In genomic region chr1:134211631-134212030, GRCm38 (mm10) we compare ENCODE assay signal across 32 mouse cellular contexts. TPM values are rescaled to one million over a fixed set of nuclear protein-coding genes. Genes with fewer than 3 reads are reported as not detected.
DNase-seq lines count a peak whose midpoint lies in the region; ATAC-seq and TF ChIP-seq lines count a peak whose summit lies in the region.
"Had no signal": no experiment of that assay in that cellular context is flagged by ENCODE, and none has a peak within 500 bp of the region (broad histone marks: within the 10 kb centered on the region; RNA-seq: fewer than 3 reads in every experiment).

No protein-coding gene starts in this region.

- H3K27me3 ChIP-seq in kidney, embryonic 14.5 days (ENCODE audit: control insufficient read depth, insufficient read depth, low read length) = no peaks in the 10 kb centered on the region
- H3K27me3 ChIP-seq in lung, embryonic 14.5 days (ENCODE audit: insufficient read depth, low read length) = no peaks in the 10 kb centered on the region
- no peaks in the 10 kb centered on the region for H3K27me3 ChIP-seq in lung, postnatal 0 days (replicated peaks; ENCODE audit: insufficient read depth, low read length)
- H3K27me3 ChIP-seq in limb, embryonic 12.5 days = 0 out of 2 replicates have a peak, but pooled peaks cover 3% of the 10 kb centered on the region
- H3K27me3 ChIP-seq: neural tube, embryonic 13.5 days; stomach, embryonic 15.5 days had no signal

- H3K9ac ChIP-seq in kidney, embryonic 14.5 days (ENCODE audit: low read depth, low read length) = no peak overlapping the region
- H3K9ac ChIP-seq in lung, embryonic 14.5 days = no peak overlapping the region; the same call in 1 of the 2 replicates
- no peak overlapping the region for H3K9ac ChIP-seq in lung, postnatal 0 days (replicated peaks; ENCODE audit: low read depth)
- no peak overlapping the region for H3K9ac ChIP-seq in limb, embryonic 12.5 days (replicated peaks)
- H3K9ac ChIP-seq: heart, embryonic 12.5 days; limb, embryonic 13.5 days; liver, embryonic 12.5 days; liver, postnatal 0 days; midbrain, embryonic 13.5 days; neural tube, embryonic 13.5 days; stomach, embryonic 15.5 days had no signal

- no peak for TF ChIP-seq EP300 in lung, postnatal 0 days (IDR thresholded peaks at IDR 0.05)

- no peak overlapping the region for H3K4me2 ChIP-seq in kidney, embryonic 14.5 days (replicated peaks; ENCODE audit: low read depth, low read length)
- no peak overlapping the region for H3K4me2 ChIP-seq in lung, embryonic 14.5 days
- no peak overlapping the region for H3K4me2 ChIP-seq in lung, postnatal 0 days (replicated peaks; ENCODE audit: low read depth, low read length)
- 0 out of 2 replicates have a peak overlapping the region, but pooled peaks have one; percentile 11 for H3K4me2 ChIP-seq in limb, embryonic 12.5 days
- H3K4me2 ChIP-seq: heart, embryonic 12.5 days; limb, embryonic 13.5 days; liver, embryonic 12.5 days; midbrain, embryonic 13.5 days; neural tube, embryonic 13.5 days; stomach, embryonic 15.5 days had no signal

- H3K27ac ChIP-seq in kidney, embryonic 14.5 days (ENCODE audit: low read depth, low read length) = peak overlapping the region; percentile 57
- no peak overlapping the region for H3K27ac ChIP-seq in lung, embryonic 14.5 days (ENCODE audit: low read depth)
- no peak overlapping the region for H3K27ac ChIP-seq in lung, postnatal 0 days (ENCODE audit: low read length)
- peak overlapping the region; percentile 72 for H3K27ac ChIP-seq in limb, embryonic 12.5 days
- H3K27ac ChIP-seq: gastrocnemius, adult 2 months; heart, adult 2 months; hindbrain, postnatal 0 days; limb, embryonic 13.5 days; liver, embryonic 12.5 days; macrophage; midbrain, embryonic 13.5 days; neural tube, embryonic 13.5 days; stomach, embryonic 15.5 days had no signal

- no peak for DNase-seq in kidney, adult 9 months
- no peak for DNase-seq in lung, embryonic 14.5 days
- DNase-seq in lung, postnatal 0 days (ENCODE audit: low spot score) = no peak
- DNase-seq in left cerebral cortex, adult 8-10 months (ENCODE audit: low spot score in 2 of 2) = no peak
- no peak for DNase-seq in T-cell, adult 2 months (ENCODE audit: low spot score)
- DNase-seq: B cell, adult 2 months; cerebellum, adult 8-10 months; gastrocnemius, adult 2 months; gastrocnemius, postnatal 36 days; heart, adult 2 months; heart, postnatal 4 days; layer of hippocampus, postnatal 36 days; liver, postnatal 0 days; lung, postnatal 10 days; right cerebral cortex, postnatal 14 days; thymus, adult 18-20 months; thymus, postnatal 25 days had no signal

- ATAC-seq in kidney, embryonic 14.5 days (ENCODE audit: low FRiP score, low TSS enrichment) = peak; percentile 40
- no peak for ATAC-seq in lung, embryonic 14.5 days (ENCODE audit: insufficient read depth)
- no peak for ATAC-seq in lung, postnatal 0 days
- no peak for ATAC-seq in limb, embryonic 12.5 days (ENCODE audit: insufficient number of reproducible peaks, insufficient read depth, low FRiP score, low TSS enrichment, low read depth)
- ATAC-seq: activated CD4-positive, CD25-positive, alpha-beta regulatory T cell, adult 4 months; forebrain, embryonic 16.5 days; hindbrain, postnatal 0 days; intestine, postnatal 0 days; liver, embryonic 12.5 days; liver, postnatal 0 days; midbrain, embryonic 13.5 days had no signal

- 0 out of 2 replicates have a peak, but pooled peaks have one; percentile 3 for TF ChIP-seq CTCF in lung, embryonic 14.5 days (IDR thresholded peaks at IDR 0.05; ENCODE audit: low read depth)
- no peak for TF ChIP-seq CTCF in lung, postnatal 0 days (IDR thresholded peaks at IDR 0.05)

- H3K36me3 ChIP-seq in kidney, embryonic 14.5 days (ENCODE audit: control insufficient read depth, insufficient read depth, low read length) = no peaks in the 10 kb centered on the region
- H3K36me3 ChIP-seq in lung, embryonic 14.5 days (ENCODE audit: insufficient read depth) = no peaks in the 10 kb centered on the region
- no peaks in the 10 kb centered on the region for H3K36me3 ChIP-seq in lung, postnatal 0 days (ENCODE audit: insufficient read depth, low read length)
- no peaks in the 10 kb centered on the region for H3K36me3 ChIP-seq in limb, embryonic 12.5 days
- H3K36me3 ChIP-seq: heart, embryonic 12.5 days; limb, embryonic 13.5 days; liver, embryonic 12.5 days; midbrain, embryonic 13.5 days; neural tube, embryonic 13.5 days; stomach, embryonic 15.5 days had no signal

- H3K4me3 ChIP-seq in kidney, embryonic 14.5 days (ENCODE audit: low read length) = no peak overlapping the region
- H3K4me3 ChIP-seq in lung, embryonic 14.5 days (ENCODE audit: low read depth, low read length) = no peak overlapping the region
- H3K4me3 ChIP-seq in lung, postnatal 0 days (ENCODE audit: low read depth, low read length) = no peak overlapping the region
- no peak overlapping the region for H3K4me3 ChIP-seq in limb, embryonic 12.5 days (replicated peaks)
- H3K4me3 ChIP-seq: gastrocnemius, adult 2 months; heart, adult 2 months; heart, embryonic 12.5 days; limb, embryonic 13.5 days; liver, embryonic 12.5 days; midbrain, embryonic 13.5 days; neural tube, embryonic 13.5 days; stomach, embryonic 15.5 days had no signal

- peaks cover 30% of the 10 kb centered on the region for H3K4me1 ChIP-seq in kidney, embryonic 14.5 days (ENCODE audit: control insufficient read depth, insufficient read depth, low read length)
- H3K4me1 ChIP-seq in lung, embryonic 14.5 days (ENCODE audit: insufficient read depth) = 0 out of 2 replicates have a peak, but pooled peaks cover 2% of the 10 kb centered on the region
- H3K4me1 ChIP-seq in lung, postnatal 0 days (ENCODE audit: insufficient read depth, low read depth, low read length) = no peaks in the 10 kb centered on the region
- H3K4me1 ChIP-seq in limb, embryonic 12.5 days (replicated peaks) = peaks cover 38% of the 10 kb centered on the region

- WGBS in kidney, embryonic 14.5 days = 0% methylated on average over 2 of the region's 2 CpGs
- WGBS in lung, embryonic 14.5 days = 12% methylated on average over 2 of the region's 2 CpGs
- 15% methylated on average over 2 of the region's 2 CpGs for WGBS in lung, postnatal 0 days
- WGBS in limb, embryonic 12.5 days = 7% methylated on average over 2 of the region's 2 CpGs

- H3K9me3 ChIP-seq in kidney, embryonic 14.5 days (ENCODE audit: control insufficient read depth, low read length) = no peaks in the 10 kb centered on the region
- no peaks in the 10 kb centered on the region for H3K9me3 ChIP-seq in lung, embryonic 14.5 days (ENCODE audit: low read depth, low read length)
- H3K9me3 ChIP-seq in lung, postnatal 0 days (ENCODE audit: low read length) = no peaks in the 10 kb centered on the region
- H3K9me3 ChIP-seq in limb, embryonic 12.5 days = no peaks in the 10 kb centered on the region
- H3K9me3 ChIP-seq: limb, embryonic 13.5 days; liver, embryonic 12.5 days; midbrain, embryonic 13.5 days; neural tube, embryonic 13.5 days; stomach, embryonic 15.5 days had no signal

RNA-seq across cellular contexts. Expression of gene Mybph, which starts 18.4 kb away (rescaled TPM):
- polyA plus RNA-seq in kidney, embryonic 14.5 days (2014; fragmentation: Nextera tagmentation; extraction: Ambion mirVana) = 0.27 and 0.36 TPM in 2 replicates
- not detected in 2 replicates for polyA plus RNA-seq in lung, embryonic 14.5 days (2014; fragmentation: Nextera tagmentation; extraction: Ambion mirVana)
- 0.18 and 0.38 TPM in 2 replicates for polyA plus RNA-seq in lung, postnatal 0 days (2015; fragmentation: Nextera tagmentation; extraction: Ambion mirVana)
- polyA plus RNA-seq in limb, embryonic 12.5 days (2016; fragmentation: Nextera tagmentation; extraction: Ambion mirVana) = 38.8 and 41.9 TPM in 2 replicates
- total RNA-seq in left cerebral cortex, adult 8-10 months (2022) = under 1 TPM in 3 of 4 experiments, not detected in 1; 0.18 to 0.28 (median 0.20) TPM
- total RNA-seq: heart, adult 2 months; heart, postnatal 4 days; hindbrain, postnatal 0 days; left cerebral cortex, postnatal 14 days; megakaryocyte-erythroid progenitor cell, adult 5-6 weeks had no signal
- polyA plus RNA-seq: activated CD4-positive, CD25-positive, alpha-beta regulatory T cell, adult 4 months; forebrain, embryonic 16.5 days; intestine, postnatal 0 days; liver, postnatal 0 days; macrophage had no signal

RNA-seq across cellular contexts. Expression of gene Adora1, which starts 23.6 kb away (rescaled TPM):
- 3.2 TPM in 2 replicates for polyA plus RNA-seq in kidney, embryonic 14.5 days (2014; fragmentation: Nextera tagmentation; extraction: Ambion mirVana)
- polyA plus RNA-seq in lung, embryonic 14.5 days (2014; fragmentation: Nextera tagmentation; extraction: Ambion mirVana) = 0.30 and 0.92 TPM in 2 replicates
- polyA plus RNA-seq in lung, postnatal 0 days (2015; fragmentation: Nextera tagmentation; extraction: Ambion mirVana) = 4.8 and 4.9 TPM in 2 replicates
- polyA plus RNA-seq in limb, embryonic 12.5 days (2016; fragmentation: Nextera tagmentation; extraction: Ambion mirVana) = 1.5 and 3.0 TPM in 2 replicates
- total RNA-seq in left cerebral cortex, adult 8-10 months (2022) = 100 to 1,000 TPM; 153 to 168 (median 165) TPM
- total RNA-seq: megakaryocyte-erythroid progenitor cell, adult 5-6 weeks had no signal
- polyA plus RNA-seq: macrophage had no signal

RNA-seq across cellular contexts. Expression of gene Chil1, which starts 29.7 kb away (rescaled TPM):
- 0.57 and 1.6 TPM in 2 replicates for polyA plus RNA-seq in kidney, embryonic 14.5 days (2014; fragmentation: Nextera tagmentation; extraction: Ambion mirVana)
- 0.54 TPM in 1 of 2 replicates, not detected in the other for polyA plus RNA-seq in lung, embryonic 14.5 days (2014; fragmentation: Nextera tagmentation; extraction: Ambion mirVana)
- polyA plus RNA-seq in lung, postnatal 0 days (2015; fragmentation: Nextera tagmentation; extraction: Ambion mirVana) = 550 and 782 TPM in 2 replicates
- 4.3 and 4.4 TPM in 2 replicates for polyA plus RNA-seq in limb, embryonic 12.5 days (2016; fragmentation: Nextera tagmentation; extraction: Ambion mirVana)
- 10 to 100 TPM; 15.8 to 28.9 (median 21.5) TPM for total RNA-seq in left cerebral cortex, adult 8-10 months (2022)
- polyA plus RNA-seq: activated CD4-positive, CD25-positive, alpha-beta regulatory T cell, adult 4 months had no signal

Comparison
In these comparisons a context has a peak if more than half of its experiments do, and no peak if none do; other contexts are left out.
1. RNA of gene Chil1, which starts 29.7 kb away (polyA plus RNA-seq): 550 to 782 TPM in lung, postnatal 0 days; 4.3 to 4.4 TPM in limb, embryonic 12.5 days, 0.57 to 1.6 TPM in kidney, embryonic 14.5 days and 0.54 TPM in lung, embryonic 14.5 days; every median in the first group is over 100 times any median in the second.
2. H3K27ac ChIP-seq: peak in kidney, embryonic 14.5 days (single experiment) and limb, embryonic 12.5 days (single experiment); none in lung, embryonic 14.5 days (single experiment) and lung, postnatal 0 days (single experiment).
3. RNA of gene Mybph, which starts 18.4 kb away (polyA plus RNA-seq): 38.8 to 41.9 TPM in limb, embryonic 12.5 days; 0.27 to 0.36 TPM in kidney, embryonic 14.5 days, 0.18 to 0.38 TPM in lung, postnatal 0 days and not detected in lung, embryonic 14.5 days; every median in the first group is over 10 times any median in the second.